Mouse (Mus musculus) left cerebral cortex, postnatal 10 days (tissue): ENCODE measurements around the gene Sec14l1. TPM values are rescaled to one million over a fixed set of nuclear protein-coding genes. Genes with fewer than 3 reads are reported as not detected.
A peak's percentile ranks its signal among the peaks of the same experiment; 100 is the strongest.

Experiments
- DNase-seq, 2 experiments: peaks; one replicate each; pipeline ENCODE4 v3.0.0; 2021 to 2022; ENCODE audit warnings: low spot score in 2 of 2, mixed read lengths in 1 of 2; ENCODE audit errors: extremely low spot score in 1 of 2
- intact Hi-C: fragments of 180-260 bp; cut with DNase I; formaldehyde crosslinking; loops from one replicate; pipeline ENCODE4 v1.15.1; 2025
- total RNA-seq, 2 experiments: library from RNA; stranded (reverse); gene quantifications; 2 replicates each; pipeline ENCODE4 v1.2.3; 2021

Gene Sec14l1
- total RNA-seq, 2 experiments from 2014 or later: 144 to 145 TPM

- intact Hi-C loops: no loop called here
- no peak for DNase-seq
Measured at GRCm38 (mm10) chr11:117138795-117139463, 24.0 kb downstream of the Sec14l1 start.

- no peak for DNase-seq
- intact Hi-C loops: no loop called here
Measured at GRCm38 (mm10) chr11:117141376-117142001, 26.5 kb downstream of the Sec14l1 start.

GRCm38 (mm10) chr11:117142507-117142906, 27.5 kb downstream of the Sec14l1 start:
- DNase-seq: no peak
- intact Hi-C loops: no loop called here

GRCm38 (mm10) chr11:117145451-117146117, 30.6 kb downstream of the Sec14l1 start:
- no peak for DNase-seq
- intact Hi-C loops: no loop called here

- intact Hi-C loops: no loop called here
- DNase-seq: no peak
Measured at GRCm38 (mm10) chr11:117146118-117146506, 31.1 kb downstream of the Sec14l1 start.

GRCm38 (mm10) chr11:117146776-117147536, 32.0 kb downstream of the Sec14l1 start:
- DNase-seq: no peak
- intact Hi-C loops: no loop called here

- no peak for DNase-seq
- intact Hi-C loops: no loop called here
Measured at GRCm38 (mm10) chr11:117148893-117149685, 34.1 kb downstream of the Sec14l1 start.

- intact Hi-C loops: no loop called here
- no peak for DNase-seq
Measured at GRCm38 (mm10) chr11:117150467-117150966, 35.5 kb downstream of the Sec14l1 start.

- DNase-seq: no peak
- intact Hi-C loops: no loop called here
Measured at GRCm38 (mm10) chr11:117151461-117151860, 36.5 kb downstream of the Sec14l1 start.

- intact Hi-C loops: no loop called here
- DNase-seq: no peak
Measured at GRCm38 (mm10) chr11:117152541-117152940, 37.6 kb downstream of the Sec14l1 start.

- no peak for DNase-seq
- intact Hi-C loops: no loop called here
Measured at GRCm38 (mm10) chr11:117153553-117153952, 38.6 kb downstream of the Sec14l1 start.

GRCm38 (mm10) chr11:117154088-117154815, 39.3 kb downstream of the Sec14l1 start:
- DNase-seq: no peak
- intact Hi-C loops: no loop called here

GRCm38 (mm10) chr11:117156725-117157124, 41.8 kb downstream of the Sec14l1 start:
- intact Hi-C loops: no loop called here
- DNase-seq: peak in 1 of 2 experiments; percentile 58

GRCm38 (mm10) chr11:117158343-117158742, 43.4 kb downstream of the Sec14l1 start:
- intact Hi-C loops: no loop called here
- DNase-seq: peak in 1 of 2 experiments; percentile 75

- intact Hi-C loops: no loop called here
- no peak for DNase-seq
Measured at GRCm38 (mm10) chr11:117159257-117159945, 44.4 kb downstream of the Sec14l1 start.

- intact Hi-C loops: no loop called here
- no peak for DNase-seq
Measured at GRCm38 (mm10) chr11:117159946-117160307, 45.0 kb downstream of the Sec14l1 start.

- no peak for DNase-seq
- intact Hi-C loops: no loop called here
Measured at GRCm38 (mm10) chr11:117160791-117161190, 45.8 kb downstream of the Sec14l1 start.
